Mouse (Mus musculus) ES-E14 (cell line): ENCODE measurements around the gene Gm11639. TPM values are rescaled to one million over a fixed set of nuclear protein-coding genes. Genes with fewer than 3 reads are reported as not detected.

Experiments used
- DNase-seq: peaks from one replicate; pipeline ENCODE4 v3.0.0-alpha.2; 2013; ENCODE audit warnings: low read depth, low spot score
- H3K27ac ChIP-seq: 2 replicates; pipeline ENCODE4 v1.5.1; 2012; ENCODE audit warnings: low read depth, mild to moderate bottlenecking, low read length, moderate library complexity, mixed read lengths; ENCODE audit not compliant: poor library complexity, insufficient read depth, severe bottlenecking
- H3K36me3 ChIP-seq: 2 replicates; pipeline ENCODE4 v1.6.1; 2012; ENCODE audit warnings: mild to moderate bottlenecking, low read length, moderate library complexity, mixed read lengths; ENCODE audit not compliant: control insufficient read depth, poor library complexity, insufficient read depth, severe bottlenecking
- H3K4me1 ChIP-seq, 2 experiments: fragments of 150-350 bp in 1 of 2; sonication (generic) in 1 of 2; 2 replicates each; pipeline ENCODE4 v1.6.1; 2012; ENCODE audit warnings: low read length in 2 of 2, mild to moderate bottlenecking in 1 of 2, mixed read lengths in 1 of 2; ENCODE audit not compliant: control insufficient read depth in 2 of 2, insufficient read depth in 2 of 2, poor library complexity in 1 of 2
- H3K4me3 ChIP-seq, 2 experiments: fragments of 150-350 bp in 1 of 2; sonication (generic) in 1 of 2; 2 replicates each; pipeline ENCODE4 v1.5.1; 2012; ENCODE audit warnings: low read length in 2 of 2, low read depth in 1 of 2, mild to moderate bottlenecking in 1 of 2, mixed read lengths in 1 of 2; ENCODE audit not compliant: insufficient read depth in 1 of 2, poor library complexity in 1 of 2, severe bottlenecking in 1 of 2
- H3K9ac ChIP-seq: 2 replicates; pipeline ENCODE4 v1.6.1; 2012; ENCODE audit warnings: low read depth, mild to moderate bottlenecking, low read length, mixed read lengths; ENCODE audit not compliant: poor library complexity, insufficient read depth, severe bottlenecking
- H3K9me3 ChIP-seq: fragments of 150-350 bp; sonication (generic); 2 replicates; pipeline ENCODE4 v1.6.1; 2012; ENCODE audit warnings: low read depth, mild to moderate bottlenecking, low read length; ENCODE audit not compliant: control insufficient read depth, insufficient read depth
- CHD2 ChIP-seq: IDR thresholded peaks from 2 replicates; pipeline ENCODE4 v1.6.1; 2014; ENCODE audit warnings: mild to moderate bottlenecking, low read depth, low read length, inconsistent platforms
- HCFC1 ChIP-seq: IDR thresholded peaks from 2 replicates; pipeline ENCODE4 v1.6.1; 2012; ENCODE audit warnings: low read length, inconsistent platforms, borderline replicate concordance; ENCODE audit not compliant: insufficient read depth
- MAFK ChIP-seq: IDR thresholded peaks from 2 replicates; pipeline ENCODE4 v1.6.1; 2014; ENCODE audit warnings: mild to moderate bottlenecking, low read depth, low read length, inconsistent platforms; ENCODE audit not compliant: insufficient read depth
- ZC3H11A ChIP-seq: IDR thresholded peaks from 2 replicates; pipeline ENCODE4 v1.6.1; 2012; ENCODE audit warnings: low read depth, mild to moderate bottlenecking, inconsistent platforms, low read length, borderline replicate concordance
- ZNF384 ChIP-seq: IDR thresholded peaks from 2 replicates; pipeline ENCODE4 v1.6.1; 2012; ENCODE audit warnings: low read depth, low read length, inconsistent platforms
- in situ Hi-C, 2 experiments: fragments of 600-800 bp; cut with MboI; formaldehyde crosslinking; loops; one replicate each; pipeline ENCODE4 v1.15.1; 2025; ENCODE audit warnings: low sequenced_read_pairs in 2 of 2, inconsistent platforms in 1 of 2; ENCODE audit not compliant: unreplicated experiment in 2 of 2
- total RNA-seq: library from RNA; depleted of rRNA; stranded (reverse); fragments of 300-350 nt; gene quantifications from 2 replicates; pipeline ENCODE4 v1.2.3, GENCODE M21; 2012

Gm11639 gene
- total RNA-seq, 1 experiment: 0.36 TPM

DNA sequence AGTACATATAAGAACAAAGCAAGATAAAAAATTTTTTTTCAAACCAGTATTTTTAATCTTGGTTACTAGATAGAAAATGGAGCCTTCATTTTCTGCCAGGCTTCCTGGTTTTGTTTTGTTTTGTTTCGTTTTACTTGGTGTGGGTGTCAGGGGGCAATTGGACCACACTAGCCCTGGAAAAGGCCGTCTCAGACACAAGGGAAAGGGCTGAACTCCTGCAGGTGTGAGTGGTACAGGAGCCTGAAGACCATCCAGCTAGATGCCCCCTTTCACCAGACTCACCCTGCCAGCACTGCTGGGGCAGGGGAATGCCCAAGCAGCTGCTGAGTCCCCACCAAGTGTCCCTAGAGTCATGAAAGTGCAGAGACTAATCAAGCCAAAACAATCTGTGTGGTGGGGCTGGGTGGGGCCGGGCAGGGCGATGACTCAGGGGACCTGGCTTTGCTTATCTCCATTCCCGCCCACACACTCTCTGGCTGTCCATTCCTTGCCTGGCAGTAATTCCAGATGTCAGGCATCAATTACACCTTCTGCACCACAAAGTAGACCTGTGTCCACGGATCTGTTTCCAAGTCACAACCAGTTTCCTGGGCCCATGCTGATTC lies 343.3 kb downstream of the Gm11639 start:
- TF ChIP-seq CHD2 (no peak), MAFK (no peak), ZC3H11A (no peak), HCFC1 (no peak), ZNF384 (no peak)
- Histone ChIP-seq H3K4me1 (no peaks in the 10 kb centered on the region), H3K4me3 (no peak overlapping the region), H3K9me3 (no peaks in the 10 kb centered on the region), H3K27ac (no peak overlapping the region), H3K36me3 (no peaks in the 10 kb centered on the region), H3K9ac (no peak overlapping the region)
- in situ Hi-C loops: no loop called here
- no peak for DNase-seq

DNA sequence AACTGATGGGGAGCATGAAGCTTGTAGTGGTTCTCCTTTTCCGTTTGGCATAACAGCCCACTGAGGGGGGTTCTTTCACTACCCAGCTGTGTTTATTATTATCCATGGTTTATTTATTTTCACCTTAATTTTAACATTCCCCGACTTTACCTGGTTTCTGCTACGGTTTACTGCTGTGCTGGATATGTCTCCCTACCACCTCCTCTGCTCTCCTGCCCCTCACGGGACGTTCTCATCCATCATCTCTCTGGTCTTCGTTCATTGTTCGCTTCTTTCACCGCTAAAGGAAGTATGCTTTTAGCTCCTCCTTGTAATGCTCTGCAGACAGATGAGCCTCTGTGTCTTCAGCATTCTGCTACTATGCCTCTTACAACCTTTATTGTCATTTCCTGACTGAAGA lies 344.0 kb downstream of the Gm11639 start:
- no peaks in the 10 kb centered on the region for H3K4me1 ChIP-seq
- no peak overlapping the region for H3K27ac ChIP-seq
- no peak for DNase-seq
- H3K36me3 ChIP-seq: no peaks in the 10 kb centered on the region
- in situ Hi-C loops: no loop called here
- H3K9ac ChIP-seq: no peak overlapping the region
- no peak overlapping the region for H3K4me3 ChIP-seq
- TF ChIP-seq MAFK (no peak), CHD2 (no peak), HCFC1 (no peak), ZC3H11A (no peak), ZNF384 (no peak)
- no peaks in the 10 kb centered on the region for H3K9me3 ChIP-seq

- no peak for TF ChIP-seq CHD2
- no peak for TF ChIP-seq ZC3H11A
- TF ChIP-seq HCFC1: no peak
Measured at GRCm38 (mm10) chr11:105030229-105030628, 344.7 kb downstream of the Gm11639 start.

GRCm38 (mm10) chr11:105031103-105031502 lies 345.6 kb downstream of the Gm11639 start:
- no peak for TF ChIP-seq ZC3H11A
- no peak for TF ChIP-seq MAFK
- no peak for TF ChIP-seq ZNF384
- TF ChIP-seq HCFC1: no peak
- no peak for TF ChIP-seq CHD2
- Histone ChIP-seq H3K27ac (no peak overlapping the region), H3K4me1 (no peaks in the 10 kb centered on the region), H3K9ac (no peak overlapping the region), H3K4me3 (no peak overlapping the region), H3K36me3 (no peaks in the 10 kb centered on the region), H3K9me3 (no peaks in the 10 kb centered on the region)
- in situ Hi-C loops: no loop called here
- no peak for DNase-seq

More at GRCm38 (mm10) chr11:105030229-105030628, 344.7 kb downstream of the Gm11639 start:
- Histone ChIP-seq H3K4me1 (no peaks in the 10 kb centered on the region), H3K27ac (no peak overlapping the region), H3K36me3 (no peaks in the 10 kb centered on the region), H3K9ac (no peak overlapping the region), H3K9me3 (no peaks in the 10 kb centered on the region), H3K4me3 (no peak overlapping the region)
- DNase-seq: no peak
- in situ Hi-C loops: no loop called here

DNA sequence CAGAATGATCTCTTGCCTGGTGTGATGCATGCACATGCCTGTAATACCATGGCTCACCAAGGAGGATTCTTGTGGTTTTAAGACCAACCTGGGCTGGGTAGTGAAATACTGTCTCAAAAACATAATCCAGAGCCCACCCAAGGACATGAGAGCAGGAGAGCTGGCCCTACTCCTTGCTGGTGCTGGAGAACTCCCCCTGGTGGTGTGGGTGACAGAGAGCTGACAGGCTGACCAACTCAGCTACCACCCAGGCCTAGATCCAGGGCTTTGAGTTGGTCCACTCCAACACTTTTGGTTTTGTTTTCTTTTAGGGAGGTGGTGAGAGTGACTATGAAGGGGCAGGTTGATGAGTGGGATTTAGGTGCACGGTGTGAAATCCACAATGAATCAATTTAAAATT lies 349.6 kb downstream of the Gm11639 start:
- H3K9ac ChIP-seq: no peak overlapping the region
- no peaks in the 10 kb centered on the region for H3K36me3 ChIP-seq
- no peak overlapping the region for H3K27ac ChIP-seq
- H3K9me3 ChIP-seq: no peaks in the 10 kb centered on the region
- no peak overlapping the region for H3K4me3 ChIP-seq
- in situ Hi-C loops: no loop called here
- DNase-seq: no peak
- no peak for TF ChIP-seq MAFK
- no peaks in the 10 kb centered on the region for H3K4me1 ChIP-seq
